Mouse (Mus musculus) CH12.LX (cell line): Measurements from ENCODE around the gene Arf3. TPM values are rescaled to one million over a fixed set of nuclear protein-coding genes. Genes with fewer than 3 reads are reported as not detected.
A peak's percentile ranks its signal among the peaks of the same experiment; 100 is the strongest.

Source experiments
- DNase-seq: peaks from one replicate; pipeline ENCODE4 v3.0.0-alpha.2; 2013; ENCODE audit errors: extremely low read depth
- H3K27ac ChIP-seq: 2 replicates; pipeline ENCODE4 v1.5.1; 2012; ENCODE audit warnings: low read depth, mild to moderate bottlenecking, control low read depth, moderate library complexity; ENCODE audit not compliant: insufficient read depth
- H3K27me3 ChIP-seq: replicated peaks from 2 replicates; pipeline ENCODE3; 2012; ENCODE audit warnings: inconsistent platforms
- H3K36me3 ChIP-seq, 2 experiments: replicated peaks in 1 of 2; 2 replicates each; pipeline versions ENCODE3 to v1.6.1; 2012; ENCODE audit warnings: inconsistent platforms in 1 of 2, low read length in 1 of 2, mild to moderate bottlenecking in 1 of 2, mixed read lengths in 1 of 2, moderate library complexity in 1 of 2; ENCODE audit not compliant: control insufficient read depth in 1 of 2, insufficient read depth in 1 of 2
- H3K4me1 ChIP-seq, 2 experiments: 2 replicates each; pipeline ENCODE4 v1.6.1; 2012; ENCODE audit warnings: inconsistent platforms in 1 of 2, moderate library complexity in 1 of 2; ENCODE audit not compliant: insufficient read depth in 2 of 2, control insufficient read depth in 1 of 2
- H3K4me2 ChIP-seq: 2 replicates; pipeline ENCODE4 v1.6.1; 2012; ENCODE audit warnings: low read depth, mild to moderate bottlenecking, control low read depth; ENCODE audit not compliant: poor library complexity, insufficient read depth, severe bottlenecking
- H3K4me3 ChIP-seq, 3 experiments: fragments of 150-350 bp in 1 of 3; sonication (generic) in 1 of 3; replicated peaks in 1 of 3; 2 replicates each; pipeline versions ENCODE3 to v1.5.1; 2011 to 2012; ENCODE audit warnings: low read depth in 2 of 3, low read length in 2 of 3, mild to moderate bottlenecking in 2 of 3, moderate library complexity in 2 of 3, control low read depth in 1 of 3, improper control_type of control experiment in 1 of 3, inconsistent platforms in 1 of 3, mixed read lengths in 1 of 3; ENCODE audit not compliant: poor library complexity in 1 of 3
- H3K79me2 ChIP-seq: replicated peaks from 2 replicates; pipeline ENCODE4 v1.6.1; 2012; ENCODE audit warnings: mild to moderate bottlenecking, moderate library complexity; ENCODE audit not compliant: control insufficient read depth, poor library complexity, insufficient read depth, severe bottlenecking; ENCODE audit errors: extremely low read depth
- H3K9ac ChIP-seq: 2 replicates; pipeline ENCODE4 v1.6.1; 2012; ENCODE audit warnings: low read depth, mild to moderate bottlenecking, control low read depth, moderate library complexity; ENCODE audit not compliant: insufficient read depth
- H3K9me3 ChIP-seq: replicated peaks from 2 replicates; pipeline ENCODE3; 2012; ENCODE audit warnings: low read length, inconsistent platforms, mixed read lengths
- CTCF ChIP-seq, 2 experiments: IDR thresholded peaks in 1 of 2; conservative IDR thresholded peaks in 1 of 2; 2 replicates each; pipeline ENCODE4 v1.5.1; 2011 to 2012; ENCODE audit warnings: low read depth in 2 of 2, low read length in 2 of 2, improper control_type of control experiment in 1 of 2, inconsistent platforms in 1 of 2, mild to moderate bottlenecking in 1 of 2, moderate library complexity in 1 of 2
- E2F4 ChIP-seq: IDR thresholded peaks from 2 replicates; pipeline ENCODE4 v1.6.1; 2011; ENCODE audit warnings: low read depth, low read length, improper control_type of control experiment; ENCODE audit not compliant: insufficient replicate concordance
- ETS1 ChIP-seq: conservative IDR thresholded peaks from 2 replicates; pipeline ENCODE4 v1.6.1; 2012; ENCODE audit warnings: low read depth, mild to moderate bottlenecking, inconsistent platforms, low read length, improper control_type of control experiment, moderate library complexity
- IRF4 ChIP-seq: IDR thresholded peaks from 2 replicates; pipeline ENCODE4 v1.6.1; 2014; ENCODE audit warnings: low read depth, mild to moderate bottlenecking, inconsistent platforms, low read length, improper control_type of control experiment
- JUND ChIP-seq: conservative IDR thresholded peaks from 2 replicates; pipeline ENCODE4 v1.6.1; 2011; ENCODE audit warnings: low read depth, low read length, improper control_type of control experiment
- KAT2A ChIP-seq: IDR thresholded peaks from 2 replicates; pipeline ENCODE4 v1.6.1; 2012; ENCODE audit warnings: low read length, improper control_type of control experiment, inconsistent platforms; ENCODE audit not compliant: insufficient replicate concordance
- MAX ChIP-seq: IDR thresholded peaks from 2 replicates; pipeline ENCODE4 v1.6.1; 2011; ENCODE audit warnings: low read length, improper control_type of control experiment
- MEF2A ChIP-seq: IDR thresholded peaks from 2 replicates; pipeline ENCODE4 v1.6.1; 2014; ENCODE audit warnings: low read depth, mild to moderate bottlenecking, inconsistent platforms, low read length, improper control_type of control experiment, borderline replicate concordance
- MXI1 ChIP-seq: IDR thresholded peaks from 2 replicates; pipeline ENCODE4 v1.6.1; 2011; ENCODE audit warnings: mild to moderate bottlenecking, low read depth, low read length, improper control_type of control experiment
- MYC ChIP-seq: IDR thresholded peaks from 2 replicates; pipeline ENCODE4 v1.6.1; 2011; ENCODE audit warnings: low read depth, mild to moderate bottlenecking, improper control_type of control experiment, low read length
- POLR2A ChIP-seq: IDR thresholded peaks from 2 replicates; pipeline ENCODE4 v1.6.1; 2011; ENCODE audit warnings: low read depth, mild to moderate bottlenecking, improper control_type of control experiment, low read length
- SIN3A ChIP-seq: IDR thresholded peaks from 2 replicates; pipeline ENCODE4 v1.6.1; 2012; ENCODE audit warnings: low read length, improper control_type of control experiment, inconsistent platforms
- SMC3 ChIP-seq: IDR thresholded peaks from 2 replicates; pipeline ENCODE4 v1.6.1; 2011; ENCODE audit warnings: low read depth, low read length, improper control_type of control experiment
- TBP ChIP-seq: conservative IDR thresholded peaks from 2 replicates; pipeline ENCODE4 v1.6.1; 2011; ENCODE audit warnings: low read depth, low read length, improper control_type of control experiment
- UBTF ChIP-seq: IDR thresholded peaks from 2 replicates; pipeline ENCODE4 v1.6.1; 2012; ENCODE audit warnings: low read depth, mild to moderate bottlenecking, inconsistent platforms, low read length, improper control_type of control experiment, moderate library complexity
- dilution Hi-C: fragments of 300-500 bp; cut with MboI; formaldehyde crosslinking; loops from 2 replicates; pipeline ENCODE4 v1.14.3; 2020; ENCODE audit warnings: low sequenced_read_pairs; ENCODE audit not compliant: extremely low pct_unique_long_range_greater_than_20kb, extremely low pct_ligation_motif_present
- in situ Hi-C: fragments of 300-500 bp; cut with MboI; formaldehyde crosslinking; loops from 3 replicates; pipeline ENCODE4 v1.14.3; 2019; ENCODE audit warnings: low sequenced_read_pairs, low pct_ligation_motif_present, low pct_unique_long_range_greater_than_20kb, mixed read lengths
- polyA plus RNA-seq: library from polyadenylated mRNA; unstranded; fragments of >175 nt; gene quantifications from 2 replicates; pipeline ENCODE4 v1.2.1, GENCODE M21; 2012; ENCODE audit warnings: low read depth; ENCODE audit not compliant: insufficient read length
- total RNA-seq, 2 experiments: library from RNA; depleted of rRNA; stranded (reverse); fragments of 300-350 nt in 1 of 2; fragments of >200 nt in 1 of 2; gene quantifications; 2 replicates each; pipeline ENCODE4 v1.2.3; 2012 to 2014

Arf3 gene
- total and polyA plus RNA-seq, 3 experiments: 32.5 to 182 (median 41.0) TPM

GRCm38 (mm10) chr15:98726746-98727145 is 36.3 kb downstream of the Arf3 start:
- Histone ChIP-seq H3K27ac (no peak overlapping the region), H3K4me3 (peak overlapping the region; percentile 54 to 79 (median 63)), H3K9me3 (no peaks in the 10 kb centered on the region), H3K79me2 (no peaks in the 10 kb centered on the region), H3K9ac (peak overlapping the region; percentile 49), H3K4me1 (peaks cover 3 to 11% of the 10 kb centered on the region in 2 experiments; a peak in 3 of 4 replicates), H3K36me3 (peaks cover 0 to 8% of the 10 kb centered on the region in 2 experiments), H3K27me3 (no peaks in the 10 kb centered on the region), H3K4me2 (peak overlapping the region; percentile 41)
- in situ Hi-C loops (no loop called here), dilution Hi-C loops (no loop called here)
- no peak for TF ChIP-seq JUND
- no peak for TF ChIP-seq KAT2A
- no peak for DNase-seq

- Histone ChIP-seq H3K9me3 (no peaks in the 10 kb centered on the region), H3K4me2 (peak overlapping the region; percentile 41), H3K79me2 (no peaks in the 10 kb centered on the region), H3K9ac (0 out of 2 replicates have a peak overlapping the region, but pooled peaks have one; percentile 49), H3K36me3 (peaks cover 0 to 8% of the 10 kb centered on the region in 2 experiments), H3K4me1 (peaks cover 3 to 10% of the 10 kb centered on the region in 2 experiments; a peak in 3 of 4 replicates), H3K4me3 (no peak overlapping the region), H3K27ac (no peak overlapping the region), H3K27me3 (no peaks in the 10 kb centered on the region)
- dilution Hi-C loops: no loop called here
- in situ Hi-C loops: no loop called here
- no peak for TF ChIP-seq MXI1
- no peak for TF ChIP-seq IRF4
- no peak for TF ChIP-seq MEF2A
- peak in 1 of 2 experiments; percentile 44; a peak in 2 of 4 replicates for TF ChIP-seq CTCF (conservative IDR thresholded peaks at IDR 0.05 in 1 of 2, IDR thresholded peaks at IDR 0.05 in 1 of 2; ENCODE audit: low read depth in 2 of 2, low read length in 2 of 2)
- no peak for DNase-seq
Measured at GRCm38 (mm10) chr15:98726079-98726478, 36.9 kb downstream of the Arf3 start.

GRCm38 (mm10) chr15:98724441-98724840 is 38.6 kb downstream of the Arf3 start:
- TF ChIP-seq KAT2A (no peak), UBTF (no peak), MXI1 (no peak), ETS1 (no peak), POLR2A (no peak), E2F4 (no peak), MYC (no peak), SIN3A (no peak), TBP (no peak), SMC3 (no peak), MAX (no peak)
- H3K4me3 ChIP-seq: no peak overlapping the region
- no peaks in the 10 kb centered on the region for H3K9me3 ChIP-seq
- no peak for DNase-seq
- H3K36me3 ChIP-seq: peaks cover 0 to 8% of the 10 kb centered on the region in 2 experiments
- no peaks in the 10 kb centered on the region for H3K27me3 ChIP-seq
- no peaks in the 10 kb centered on the region for H3K79me2 ChIP-seq
- H3K4me1 ChIP-seq: peaks cover 3 to 4% of the 10 kb centered on the region in 2 experiments; a peak in 2 of 4 replicates
- H3K4me2 ChIP-seq: no peak overlapping the region
- dilution Hi-C loops: no loop called here
- H3K27ac ChIP-seq: no peak overlapping the region
- in situ Hi-C loops: loop anchor here (5.0 kb wide), 1 partner anchor 78 kb away; no protein-coding TSS in a partner anchor
- no peak overlapping the region for H3K9ac ChIP-seq
